Mouse (Mus musculus): Measurements from ENCODE around the gene Pdzk1ip1.

GRCm38 (mm10) chr4:115091806-115092205 is 3.3 kb downstream of the Pdzk1ip1 start:
- TF ChIP-seq CTCF (IDR thresholded peaks at IDR 0.05; ENCODE audit: borderline replicate concordance, control insufficient read depth, extremely low read depth, insufficient read depth, low read length, poor library complexity) (no peak), POLR2A (IDR thresholded peaks at IDR 0.05; ENCODE audit: control insufficient read depth, extremely low read depth, insufficient read depth, low read length, poor library complexity) (no peak)
